Mouse (Mus musculus): ENCODE results near the gene Il33. TPM values are rescaled to one million over a fixed set of nuclear protein-coding genes. Genes with fewer than 3 reads are reported as not detected.

Gene Il33
- polyA plus RNA-seq, 1 experiment from 2014 or later, result 16.6 TPM

GRCm38 (mm10) chr19:29891981-29892380 is 32.9 kb upstream of the Il33 start:
- ATAC-seq (replicated peaks; ENCODE audit: low FRiP score, low TSS enrichment, low read depth), result no peak
- no peak for DNase-seq (ENCODE audit: low spot score)

GRCm38 (mm10) chr19:29892786-29893185 is 32.1 kb upstream of the Il33 start:
- no peak overlapping the region for H3K9ac ChIP-seq (ENCODE audit: low read length)
- H3K4me3 ChIP-seq (ENCODE audit: low read depth, low read length), result no peak overlapping the region
- ATAC-seq (replicated peaks; ENCODE audit: low FRiP score, low TSS enrichment, low read depth) (no peak), DNase-seq (ENCODE audit: low spot score) (no peak)
- no peaks in the 10 kb centered on the region for H3K9me3 ChIP-seq (ENCODE audit: control insufficient read depth, low read length)
- H3K4me1 ChIP-seq (replicated peaks; ENCODE audit: control insufficient read depth, insufficient read depth, low read length), result no peaks in the 10 kb centered on the region
- no peaks in the 10 kb centered on the region for H3K27me3 ChIP-seq (replicated peaks; ENCODE audit: control insufficient read depth, insufficient read depth, low read length)
- no peak overlapping the region for H3K27ac ChIP-seq (ENCODE audit: low read depth)
- no peak overlapping the region for H3K4me2 ChIP-seq (ENCODE audit: low read length)
- H3K36me3 ChIP-seq (ENCODE audit: control insufficient read depth, insufficient read depth, low read length), result no peaks in the 10 kb centered on the region
- 66% methylated on average over 6 of the region's 6 CpGs for WGBS

More at GRCm38 (mm10) chr19:29891981-29892380, 32.9 kb upstream of the Il33 start:
- WGBS, result 75% methylated on average over 4 of the region's 4 CpGs
- no peaks in the 10 kb centered on the region for H3K27me3 ChIP-seq (replicated peaks; ENCODE audit: control insufficient read depth, insufficient read depth, low read length)
- H3K9ac ChIP-seq (ENCODE audit: low read length), result no peak overlapping the region
- no peak overlapping the region for H3K27ac ChIP-seq (ENCODE audit: low read depth)
- no peak overlapping the region for H3K4me3 ChIP-seq (ENCODE audit: low read depth, low read length)
- H3K4me2 ChIP-seq (ENCODE audit: low read length), result no peak overlapping the region
- H3K36me3 ChIP-seq (ENCODE audit: control insufficient read depth, insufficient read depth, low read length), result no peaks in the 10 kb centered on the region
- H3K9me3 ChIP-seq (ENCODE audit: control insufficient read depth, low read length), result no peaks in the 10 kb centered on the region
- H3K4me1 ChIP-seq (replicated peaks; ENCODE audit: control insufficient read depth, insufficient read depth, low read length), result no peaks in the 10 kb centered on the region

- Histone ChIP-seq H3K27ac (ENCODE audit: low read depth) (no peak overlapping the region), H3K36me3 (ENCODE audit: control insufficient read depth, insufficient read depth, low read length) (no peaks in the 10 kb centered on the region), H3K9me3 (ENCODE audit: control insufficient read depth, low read length) (no peaks in the 10 kb centered on the region), H3K9ac (ENCODE audit: low read length) (no peak overlapping the region), H3K4me3 (ENCODE audit: low read depth, low read length) (no peak overlapping the region), H3K27me3 (replicated peaks; ENCODE audit: control insufficient read depth, insufficient read depth, low read length) (no peaks in the 10 kb centered on the region), H3K4me2 (ENCODE audit: low read length) (no peak overlapping the region), H3K4me1 (replicated peaks; ENCODE audit: control insufficient read depth, insufficient read depth, low read length) (no peaks in the 10 kb centered on the region)
- ATAC-seq (replicated peaks; ENCODE audit: low FRiP score, low TSS enrichment, low read depth) (no peak), DNase-seq (ENCODE audit: low spot score) (no peak)
- 83% methylated on average over 4 of the region's 4 CpGs for WGBS
Measured at GRCm38 (mm10) chr19:29893718-29894273, 31.1 kb upstream of the Il33 start.

- no peaks in the 10 kb centered on the region for H3K27me3 ChIP-seq (replicated peaks; ENCODE audit: control insufficient read depth, insufficient read depth, low read length)
- ATAC-seq (replicated peaks; ENCODE audit: low FRiP score, low TSS enrichment, low read depth), result no peak
- DNase-seq (ENCODE audit: low spot score), result no peak
- H3K36me3 ChIP-seq (ENCODE audit: control insufficient read depth, insufficient read depth, low read length), result no peaks in the 10 kb centered on the region
- no peak overlapping the region for H3K9ac ChIP-seq (ENCODE audit: low read length)
- H3K27ac ChIP-seq (ENCODE audit: low read depth), result no peak overlapping the region
- no peaks in the 10 kb centered on the region for H3K9me3 ChIP-seq (ENCODE audit: control insufficient read depth, low read length)
- WGBS, result 85% methylated on average over 12 of the region's 12 CpGs
- no peaks in the 10 kb centered on the region for H3K4me1 ChIP-seq (replicated peaks; ENCODE audit: control insufficient read depth, insufficient read depth, low read length)
- no peak overlapping the region for H3K4me3 ChIP-seq (ENCODE audit: low read depth, low read length)
- no peak overlapping the region for H3K4me2 ChIP-seq (ENCODE audit: low read length)
Measured at GRCm38 (mm10) chr19:29894381-29894780, 30.5 kb upstream of the Il33 start.

DNA sequence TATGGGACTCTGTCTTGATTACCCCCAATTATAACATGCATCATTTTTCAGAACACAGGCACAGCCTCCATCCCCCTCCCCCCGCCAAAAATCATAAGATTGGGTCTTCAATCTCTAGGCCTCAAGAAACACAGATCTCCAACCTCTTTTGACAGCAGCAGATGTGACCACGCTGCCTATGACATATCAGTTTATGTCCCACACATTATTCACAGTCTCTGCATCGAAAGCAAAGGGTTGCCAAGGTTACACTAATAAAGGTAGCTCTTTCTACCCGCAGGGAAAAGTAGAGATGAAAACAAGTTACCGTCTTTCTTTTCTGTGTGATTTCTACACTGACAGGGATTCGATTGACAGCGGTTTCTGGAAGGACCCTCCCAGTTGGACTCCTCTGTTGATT is 29.9 kb upstream of the Il33 start:
- ATAC-seq (replicated peaks; ENCODE audit: low FRiP score, low TSS enrichment, low read depth) (no peak), DNase-seq (ENCODE audit: low spot score) (no peak)
- Histone ChIP-seq H3K4me1 (replicated peaks; ENCODE audit: control insufficient read depth, insufficient read depth, low read length) (no peaks in the 10 kb centered on the region), H3K4me2 (ENCODE audit: low read length) (no peak overlapping the region), H3K27me3 (replicated peaks; ENCODE audit: control insufficient read depth, insufficient read depth, low read length) (no peaks in the 10 kb centered on the region), H3K27ac (ENCODE audit: low read depth) (no peak overlapping the region), H3K4me3 (ENCODE audit: low read depth, low read length) (no peak overlapping the region), H3K9me3 (ENCODE audit: control insufficient read depth, low read length) (0 out of 2 replicates have a peak, but pooled peaks cover under 1% of the 10 kb centered on the region), H3K9ac (ENCODE audit: low read length) (no peak overlapping the region), H3K36me3 (ENCODE audit: control insufficient read depth, insufficient read depth, low read length) (no peaks in the 10 kb centered on the region)
- 86% methylated on average over 7 of the region's 7 CpGs for WGBS

DNA sequence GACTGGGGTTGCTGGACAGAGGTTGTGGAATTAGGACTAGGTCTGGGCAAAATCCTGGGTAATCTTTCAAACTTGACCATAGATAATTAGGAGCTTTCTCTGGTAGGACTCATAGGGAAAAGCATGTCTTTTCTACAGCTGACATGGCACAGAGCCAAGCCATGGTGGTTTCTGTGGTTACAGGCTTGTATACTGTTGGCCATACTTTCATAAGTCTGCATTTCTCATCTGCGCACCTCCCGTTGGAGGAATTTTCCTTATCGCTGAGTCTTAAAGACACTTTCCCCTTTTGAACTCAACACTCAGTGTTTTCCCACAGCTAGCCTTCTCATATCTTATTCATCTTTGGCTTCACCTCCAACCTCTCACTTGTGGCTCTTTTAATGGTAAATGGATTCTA is 24.6 kb upstream of the Il33 start:
- no peak for ATAC-seq (replicated peaks; ENCODE audit: low FRiP score, low TSS enrichment, low read depth)
- Histone ChIP-seq H3K36me3 (ENCODE audit: control insufficient read depth, insufficient read depth, low read length) (no peaks in the 10 kb centered on the region), H3K9ac (ENCODE audit: low read length) (no peak overlapping the region), H3K4me2 (ENCODE audit: low read length) (no peak overlapping the region), H3K9me3 (ENCODE audit: control insufficient read depth, low read length) (0 out of 2 replicates have a peak, but pooled peaks cover 3% of the 10 kb centered on the region), H3K27me3 (replicated peaks; ENCODE audit: control insufficient read depth, insufficient read depth, low read length) (no peaks in the 10 kb centered on the region), H3K27ac (ENCODE audit: low read depth) (no peak overlapping the region), H3K4me3 (ENCODE audit: low read depth, low read length) (no peak overlapping the region), H3K4me1 (replicated peaks; ENCODE audit: control insufficient read depth, insufficient read depth, low read length) (no peaks in the 10 kb centered on the region)
- 97% methylated on average over 3 of the region's 3 CpGs for WGBS
- DNase-seq (ENCODE audit: low spot score), result no peak

- Histone ChIP-seq H3K27me3 (replicated peaks; ENCODE audit: control insufficient read depth, insufficient read depth, low read length) (no peaks in the 10 kb centered on the region), H3K4me3 (ENCODE audit: low read depth, low read length) (no peak overlapping the region), H3K36me3 (ENCODE audit: control insufficient read depth, insufficient read depth, low read length) (no peaks in the 10 kb centered on the region), H3K4me2 (ENCODE audit: low read length) (no peak overlapping the region), H3K27ac (ENCODE audit: low read depth) (no peak overlapping the region), H3K4me1 (replicated peaks; ENCODE audit: control insufficient read depth, insufficient read depth, low read length) (no peaks in the 10 kb centered on the region), H3K9ac (ENCODE audit: low read length) (no peak overlapping the region), H3K9me3 (ENCODE audit: control insufficient read depth, low read length) (0 out of 2 replicates have a peak, but pooled peaks cover 3% of the 10 kb centered on the region)
- ATAC-seq (replicated peaks; ENCODE audit: low FRiP score, low TSS enrichment, low read depth), result no peak
- no peak for DNase-seq (ENCODE audit: low spot score)
- 55% methylated on average over 4 of the region's 4 CpGs for WGBS
Measured at GRCm38 (mm10) chr19:29902343-29903070, 22.4 kb upstream of the Il33 start.

DNA sequence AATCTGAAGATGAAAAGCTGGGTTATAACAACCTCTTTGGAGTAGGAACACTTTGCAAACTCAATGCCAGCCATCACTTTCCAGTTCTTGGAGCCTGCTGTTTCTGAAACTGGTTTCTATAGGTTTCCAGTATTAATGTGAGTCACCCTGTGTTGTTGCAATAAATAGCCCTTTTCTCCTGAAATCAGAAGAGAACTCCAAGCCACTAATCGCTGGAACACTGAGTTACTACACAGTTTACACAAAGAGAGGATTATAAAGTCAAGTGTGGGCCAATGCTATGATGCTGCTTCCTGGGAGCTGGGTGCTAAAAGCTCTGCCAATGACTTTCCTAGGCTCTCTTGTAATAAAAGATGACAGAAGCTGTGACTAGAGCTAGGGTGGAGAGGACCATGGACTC is 19.0 kb upstream of the Il33 start:
- DNase-seq (ENCODE audit: low spot score) (no peak), ATAC-seq (replicated peaks; ENCODE audit: low FRiP score, low TSS enrichment, low read depth) (no peak)
- H3K4me1 ChIP-seq (replicated peaks; ENCODE audit: control insufficient read depth, insufficient read depth, low read length), result no peaks in the 10 kb centered on the region
- WGBS, result 77% methylated on average over 1 of the region's 1 CpGs
- no peaks in the 10 kb centered on the region for H3K27me3 ChIP-seq (replicated peaks; ENCODE audit: control insufficient read depth, insufficient read depth, low read length)
- H3K9ac ChIP-seq (ENCODE audit: low read length), result no peak overlapping the region
- no peaks in the 10 kb centered on the region for H3K9me3 ChIP-seq (ENCODE audit: control insufficient read depth, low read length)
- no peak overlapping the region for H3K4me2 ChIP-seq (ENCODE audit: low read length)
- H3K36me3 ChIP-seq (ENCODE audit: control insufficient read depth, insufficient read depth, low read length), result no peaks in the 10 kb centered on the region
- H3K27ac ChIP-seq (ENCODE audit: low read depth), result no peak overlapping the region
- H3K4me3 ChIP-seq (ENCODE audit: low read depth, low read length), result no peak overlapping the region

- no peak overlapping the region for H3K4me2 ChIP-seq (ENCODE audit: low read length)
- no peaks in the 10 kb centered on the region for H3K36me3 ChIP-seq (ENCODE audit: control insufficient read depth, insufficient read depth, low read length)
- H3K9me3 ChIP-seq (ENCODE audit: control insufficient read depth, low read length), result no peaks in the 10 kb centered on the region
- H3K4me1 ChIP-seq (replicated peaks; ENCODE audit: control insufficient read depth, insufficient read depth, low read length), result no peaks in the 10 kb centered on the region
- no peak overlapping the region for H3K4me3 ChIP-seq (ENCODE audit: low read depth, low read length)
- WGBS, result 36% methylated on average over 1 of the region's 1 CpGs
- H3K27me3 ChIP-seq (replicated peaks; ENCODE audit: control insufficient read depth, insufficient read depth, low read length), result no peaks in the 10 kb centered on the region
- no peak overlapping the region for H3K27ac ChIP-seq (ENCODE audit: low read depth)
- no peak for ATAC-seq (replicated peaks; ENCODE audit: low FRiP score, low TSS enrichment, low read depth)
- H3K9ac ChIP-seq (ENCODE audit: low read length), result no peak overlapping the region
- no peak for DNase-seq (ENCODE audit: low spot score)
Measured at GRCm38 (mm10) chr19:29909166-29909565, 15.7 kb upstream of the Il33 start.

Measured in intestine, embryonic 14.5 days (tissue).